Mouse (Mus musculus) intestine, postnatal 0 days (tissue): ENCODE measurements around the gene Tspan32. TPM values are rescaled to one million over a fixed set of nuclear protein-coding genes. Genes with fewer than 3 reads are reported as not detected.

Experiments used
- ATAC-seq: fragments of 200-750 bp; cut with Nextera tagmentation; 2 replicates; pipeline ENCODE4 v1.8.0; 2017; ENCODE audit warnings: mild to moderate bottlenecking, moderate TSS enrichment, moderate library complexity
- H3K27ac ChIP-seq: fragments of 300-500 bp; sonication (generic); 2 replicates; pipeline ENCODE4 v1.5.1; 2014; ENCODE audit warnings: mild to moderate bottlenecking, low read depth, low read length, moderate library complexity
- H3K27me3 ChIP-seq: fragments of 300-500 bp; sonication (generic); replicated peaks from 2 replicates; pipeline ENCODE4 v1.6.1; 2014; ENCODE audit warnings: low read length, mixed read lengths; ENCODE audit not compliant: control insufficient read depth, insufficient read depth
- H3K36me3 ChIP-seq: fragments of 300-500 bp; sonication (generic); 2 replicates; pipeline ENCODE4 v1.6.1; 2014; ENCODE audit warnings: mild to moderate bottlenecking, moderate library complexity; ENCODE audit not compliant: control insufficient read depth, insufficient read depth
- H3K4me1 ChIP-seq: fragments of 300-500 bp; sonication (generic); replicated peaks from 2 replicates; pipeline ENCODE4 v1.6.1; 2014; ENCODE audit warnings: antibody characterized with exemption, low read length, mixed read lengths; ENCODE audit not compliant: control insufficient read depth, insufficient read depth
- H3K4me2 ChIP-seq: fragments of 300-500 bp; sonication (generic); replicated peaks from 2 replicates; pipeline ENCODE4 v1.6.1; 2014; ENCODE audit warnings: low read depth, mild to moderate bottlenecking, moderate library complexity
- H3K4me3 ChIP-seq: fragments of 300-500 bp; sonication (generic); 2 replicates; pipeline ENCODE4 v1.5.1; 2014; ENCODE audit warnings: low read depth, low read length
- H3K9ac ChIP-seq: fragments of 300-500 bp; sonication (generic); 2 replicates; pipeline ENCODE4 v1.6.1; 2014; ENCODE audit warnings: mild to moderate bottlenecking, low read depth, low read length
- H3K9me3 ChIP-seq: fragments of 300-500 bp; sonication (generic); 2 replicates; pipeline ENCODE4 v1.6.1; 2016; ENCODE audit warnings: mixed run types; ENCODE audit not compliant: control insufficient read depth
- CTCF ChIP-seq: sonication (generic); IDR thresholded peaks from 2 replicates; pipeline ENCODE4 v1.5.1; 2016; ENCODE audit warnings: low read depth, mild to moderate bottlenecking, control low read depth, antibody characterized with exemption, moderate library complexity
- WGBS: fragments of 180-500 bp; shearing (Covaris S2); extraction: QIAGEN DNeasy Blood & Tissue Kit; methylation state at CpG from one replicate; pipeline ENCODE4 v1.1.7; 2014; 5-methylcytosine and 5-hydroxymethylcytosine counted together
- polyA plus RNA-seq: library from polyadenylated mRNA; unstranded; fragments of >200 nt; fragmentation: Nextera tagmentation; extraction: Ambion mirVana; gene quantifications from 2 replicates; pipeline ENCODE4 v1.2.1, GENCODE M21; 2015

Gene Tspan32
- polyA plus RNA-seq, 1 experiment from 2014 or later = 0.74 TPM

DNA sequence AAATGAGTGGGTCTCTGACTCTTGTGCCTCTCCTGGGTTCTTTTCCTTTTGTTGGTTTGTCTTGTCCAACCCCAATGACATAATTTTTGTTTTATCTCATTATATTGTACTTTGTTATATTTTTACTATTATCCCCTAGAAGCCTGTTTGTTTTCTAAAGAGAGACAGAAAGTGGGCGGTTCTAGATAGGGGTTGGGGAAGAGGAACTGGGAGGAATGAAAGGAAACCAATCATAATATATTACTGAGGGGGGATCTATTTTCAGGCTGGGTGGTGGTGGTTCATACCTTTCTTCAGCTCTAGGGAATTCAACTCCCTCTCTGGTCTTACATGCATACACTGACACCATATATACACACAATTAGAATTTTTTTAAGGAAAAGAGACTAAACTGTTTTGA lies 19.4 kb downstream of the Tspan32 start:
- H3K4me3 ChIP-seq = no peak overlapping the region
- H3K27ac ChIP-seq = no peak overlapping the region
- 0 out of 2 replicates have a peak, but pooled peaks cover 3% of the 10 kb centered on the region for H3K4me1 ChIP-seq
- no peak overlapping the region for H3K9ac ChIP-seq
- no peaks in the 10 kb centered on the region for H3K9me3 ChIP-seq
- ATAC-seq = no peak
- no peaks in the 10 kb centered on the region for H3K36me3 ChIP-seq
- WGBS = 87% methylated on average over 1 of the region's 1 CpGs
- H3K27me3 ChIP-seq = no peaks in the 10 kb centered on the region
- H3K4me2 ChIP-seq = no peak overlapping the region
- TF ChIP-seq CTCF = no peak

DNA sequence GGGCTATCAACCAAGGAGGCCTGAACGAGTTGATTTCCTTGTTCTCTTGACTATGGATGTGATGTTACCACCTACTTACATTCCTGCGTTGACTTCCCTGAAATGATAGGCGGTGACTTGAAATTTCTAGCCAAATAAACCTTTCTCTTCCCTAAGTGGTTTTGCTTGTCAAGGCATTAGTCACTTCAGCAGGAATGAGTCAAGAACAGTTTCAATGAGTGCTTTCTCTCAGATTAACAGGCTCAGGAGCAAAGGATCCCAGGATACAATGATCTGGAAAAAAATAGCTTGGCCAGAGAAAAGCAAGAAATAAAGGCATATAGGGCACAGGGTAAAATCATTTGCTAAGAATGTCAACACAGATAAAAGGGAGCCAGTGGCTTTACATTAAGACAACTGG lies 20.6 kb downstream of the Tspan32 start:
- WGBS = 87% methylated on average over 3 of the region's 3 CpGs
- ATAC-seq = no peak
- TF ChIP-seq CTCF = no peak
- Histone ChIP-seq H3K4me2 (no peak overlapping the region), H3K27ac (no peak overlapping the region), H3K9me3 (no peaks in the 10 kb centered on the region), H3K4me1 (0 out of 2 replicates have a peak, but pooled peaks cover 3% of the 10 kb centered on the region), H3K36me3 (no peaks in the 10 kb centered on the region), H3K4me3 (no peak overlapping the region), H3K9ac (no peak overlapping the region), H3K27me3 (no peaks in the 10 kb centered on the region; the same call in 1 of the 2 replicates)

DNA sequence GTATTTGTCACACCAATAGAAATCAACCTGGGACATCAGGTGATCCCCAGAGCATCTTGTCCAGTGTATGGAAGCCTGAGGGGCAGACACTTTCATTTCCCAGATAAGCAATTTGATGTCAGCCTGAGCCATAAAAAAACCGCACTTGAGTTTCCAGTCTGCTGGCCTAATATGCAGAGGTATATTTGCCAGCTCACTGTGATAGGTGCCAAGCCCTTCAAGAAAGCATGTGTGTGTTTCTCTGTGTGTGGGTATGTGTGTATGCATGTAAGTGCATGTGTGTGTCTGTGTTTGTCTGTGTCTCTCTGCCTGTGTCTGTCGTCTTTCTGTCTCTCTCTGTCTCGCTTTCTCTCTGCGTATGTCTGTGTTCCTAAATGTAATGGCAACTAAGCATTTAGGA lies 22.4 kb downstream of the Tspan32 start:
- 87% methylated on average over 4 of the region's 4 CpGs for WGBS
- H3K27ac ChIP-seq = no peak overlapping the region

DNA sequence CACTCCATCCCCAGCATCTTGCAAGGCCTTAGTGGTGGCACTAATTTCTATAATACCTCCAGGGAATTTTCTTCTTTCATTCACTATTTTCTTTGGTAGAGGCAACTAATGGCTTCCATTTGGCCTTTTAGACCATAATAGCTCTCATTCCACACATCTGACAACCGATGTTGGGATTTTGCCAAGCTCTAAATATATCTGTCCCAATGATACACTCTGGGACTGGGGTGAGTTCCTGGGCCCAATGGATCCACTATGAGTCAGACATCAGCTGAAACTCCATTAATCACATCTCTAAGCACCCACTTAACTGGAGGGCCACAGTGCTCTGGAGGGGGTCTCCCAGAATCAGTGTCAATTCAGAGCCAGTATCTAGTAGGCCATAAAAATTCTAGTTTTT lies 27.0 kb downstream of the Tspan32 start:
- H3K9ac ChIP-seq = no peak overlapping the region
- no peak for ATAC-seq
- H3K36me3 ChIP-seq = no peaks in the 10 kb centered on the region
- TF ChIP-seq CTCF = no peak
- no peak overlapping the region for H3K4me2 ChIP-seq
- H3K9me3 ChIP-seq = no peaks in the 10 kb centered on the region
- H3K4me1 ChIP-seq = no peaks in the 10 kb centered on the region
- no peak overlapping the region for H3K27ac ChIP-seq
- H3K27me3 ChIP-seq = no peaks in the 10 kb centered on the region; the same call in 1 of the 2 replicates
- no peak overlapping the region for H3K4me3 ChIP-seq
- WGBS = 59% methylated on average over 1 of the region's 1 CpGs

More for the DNA sequence above, 22.4 kb downstream of the Tspan32 start:
- ATAC-seq = no peak
- no peaks in the 10 kb centered on the region for H3K4me1 ChIP-seq
- H3K4me3 ChIP-seq = no peak overlapping the region
- no peaks in the 10 kb centered on the region for H3K36me3 ChIP-seq
- H3K27me3 ChIP-seq = no peaks in the 10 kb centered on the region; the same call in 1 of the 2 replicates
- TF ChIP-seq CTCF = no peak
- H3K9me3 ChIP-seq = no peaks in the 10 kb centered on the region
- H3K4me2 ChIP-seq = no peak overlapping the region
- H3K9ac ChIP-seq = no peak overlapping the region

DNA sequence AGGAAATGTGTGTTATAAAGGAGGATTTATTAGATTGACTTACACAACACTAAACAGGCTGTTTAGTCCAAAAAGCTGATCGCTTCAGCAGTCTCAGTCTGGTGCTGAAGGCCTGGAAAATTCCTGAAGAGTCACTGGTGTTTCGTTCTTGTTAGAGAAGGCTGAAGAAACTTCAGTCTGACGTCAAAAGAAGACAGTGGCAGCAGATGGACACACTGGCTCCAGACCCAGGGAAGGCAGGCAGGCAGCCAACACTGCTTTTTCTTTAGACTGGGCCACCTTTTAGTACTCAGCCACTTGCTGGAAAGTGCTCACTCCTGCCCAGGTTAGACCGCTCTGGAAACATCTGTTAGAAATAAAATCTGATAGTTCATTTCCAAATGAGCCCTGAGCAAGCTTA lies 28.7 kb downstream of the Tspan32 start:
- 84% methylated on average over 4 of the region's 4 CpGs for WGBS
- no peaks in the 10 kb centered on the region for H3K36me3 ChIP-seq
- no peak overlapping the region for H3K4me3 ChIP-seq
- no peak overlapping the region for H3K4me2 ChIP-seq
- H3K9ac ChIP-seq = no peak overlapping the region
- no peak for TF ChIP-seq CTCF
- H3K9me3 ChIP-seq = no peaks in the 10 kb centered on the region
- H3K27me3 ChIP-seq = peaks cover 2% of the 10 kb centered on the region; the same call in 1 of the 2 replicates
- no peaks in the 10 kb centered on the region for H3K4me1 ChIP-seq
- ATAC-seq = no peak
- no peak overlapping the region for H3K27ac ChIP-seq

DNA sequence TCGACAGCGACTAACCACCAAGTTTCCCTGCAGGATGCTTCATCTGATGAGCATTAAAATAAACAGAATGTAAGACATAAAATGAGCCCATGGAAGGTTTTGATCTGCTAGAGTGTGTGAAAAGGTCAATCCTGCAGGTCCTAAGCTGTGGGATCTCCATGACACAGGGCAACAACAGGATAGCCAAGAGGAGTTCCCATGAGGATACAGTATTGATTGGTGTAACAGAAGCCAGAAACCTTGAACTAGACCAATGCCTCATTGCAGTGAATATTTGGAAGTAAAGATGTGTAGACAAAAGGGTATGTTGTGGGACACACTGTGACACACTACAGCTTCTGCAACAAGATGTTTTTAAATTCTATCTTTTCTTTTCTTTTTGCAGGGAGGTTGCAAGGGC lies 29.3 kb downstream of the Tspan32 start:
- no peak overlapping the region for H3K4me2 ChIP-seq
- 89% methylated on average over 2 of the region's 2 CpGs for WGBS
- H3K27ac ChIP-seq = no peak overlapping the region
- TF ChIP-seq CTCF = no peak
- ATAC-seq = no peak
- H3K27me3 ChIP-seq = peaks cover 3% of the 10 kb centered on the region; the same call in 1 of the 2 replicates
- no peak overlapping the region for H3K9ac ChIP-seq
- H3K4me3 ChIP-seq = no peak overlapping the region
- no peaks in the 10 kb centered on the region for H3K9me3 ChIP-seq
- H3K36me3 ChIP-seq = no peaks in the 10 kb centered on the region
- no peaks in the 10 kb centered on the region for H3K4me1 ChIP-seq
